Mouse (Mus musculus) gastrocnemius, postnatal 4 days (tissue): Measurements from ENCODE around the gene Oprd1. TPM values are rescaled to one million over a fixed set of nuclear protein-coding genes. Genes with fewer than 3 reads are reported as not detected.

Source experiments
- DNase-seq, 2 experiments: peaks; one replicate each; pipeline ENCODE4 v3.0.0; 2021 to 2022; ENCODE audit warnings: low spot score in 2 of 2, mixed read lengths in 2 of 2
- long read RNA-seq, 2 experiments: library from polyadenylated mRNA; stranded (forward); transcript quantifications; one replicate each; pipeline ENCODE4 v2.0.0; 2021
- total RNA-seq, 2 experiments: library from RNA; stranded (reverse); gene quantifications; 2 replicates each; pipeline ENCODE4 v1.2.3; 2021

Gene Oprd1
- under 1 TPM in 1 of 2 experiments, not detected in 1; 0.16 TPM for total RNA-seq
- long read RNA-seq, experiment 1, full-length matches to known transcripts, result 1 of 2 reads
- long read RNA-seq, experiment 1, partial matches to known transcripts, result 1 of 2 reads
- long read RNA-seq, experiment 1, other reads (novel, unspliced or antisense), result 0 of 2 reads
- long read RNA-seq, experiment 2, result 0 reads

DNA sequence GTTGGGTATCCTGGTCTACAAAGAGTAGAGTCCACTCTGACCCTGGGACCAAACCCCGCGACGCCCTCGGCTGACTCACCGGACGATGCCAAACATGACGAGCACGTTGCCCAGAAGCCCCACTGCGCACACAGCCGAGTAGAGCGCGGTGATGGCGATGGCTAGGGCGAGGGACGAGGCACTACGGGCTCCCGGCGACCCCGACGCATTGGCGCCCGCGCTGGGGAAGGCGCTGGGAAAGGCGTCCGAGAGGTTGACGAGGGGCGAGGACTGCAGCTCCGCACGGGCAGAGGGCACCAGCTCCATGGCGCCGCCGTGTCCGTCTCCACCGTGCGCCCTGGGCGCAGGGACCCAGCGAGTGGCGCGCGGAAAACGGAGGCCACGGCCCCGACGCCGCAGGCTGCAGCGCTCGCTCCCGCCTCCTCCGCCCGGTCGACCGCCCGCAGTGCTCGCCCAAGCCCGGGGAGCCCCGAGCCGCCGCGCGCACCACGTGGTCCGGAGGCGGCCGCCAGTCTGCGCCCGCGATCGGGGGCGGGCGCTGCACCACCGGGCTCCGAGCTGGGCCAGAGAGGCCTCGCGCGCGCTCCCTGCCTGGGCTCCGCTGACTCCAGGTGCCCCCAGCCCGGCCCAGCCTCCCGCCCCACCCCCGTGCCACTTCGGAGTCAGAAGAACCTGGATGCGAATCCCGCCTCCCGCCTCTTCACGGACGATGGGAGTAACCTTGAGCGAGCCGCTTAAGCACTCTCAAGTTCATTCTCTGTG is at the start of gene Oprd1:
TSS of gene Oprd1 (minus strand) at position 407 of the 762 bp plus-strand sequence.
- DNase-seq, result no peak

- no peak for DNase-seq
These were observed 43.6 kb upstream of the Oprd1 start for GRCm38 (mm10) chr4:132187826-132188401.

DNA sequence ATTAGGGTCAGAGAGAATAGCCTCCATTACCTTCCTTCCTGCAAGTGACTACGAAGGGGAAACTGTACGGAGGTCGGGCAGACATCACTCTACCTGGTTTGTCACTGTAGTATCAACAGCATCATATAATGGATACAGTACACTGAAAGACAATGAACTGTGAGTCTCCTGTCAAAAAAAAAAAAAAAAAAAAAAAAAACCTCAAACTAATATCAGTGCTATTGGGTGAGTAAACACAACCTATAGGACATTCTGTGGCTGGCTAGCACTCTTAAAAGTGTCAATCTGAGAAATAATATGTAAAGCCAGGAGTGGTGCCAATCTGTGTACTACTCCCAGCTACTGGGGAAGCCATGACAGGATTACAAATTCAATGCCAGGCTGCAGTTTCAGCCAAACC is 38.9 kb upstream of the Oprd1 start:
- no peak for DNase-seq

- no peak for DNase-seq
These were observed 37.7 kb upstream of the Oprd1 start for GRCm38 (mm10) chr4:132181721-132182658.

DNA sequence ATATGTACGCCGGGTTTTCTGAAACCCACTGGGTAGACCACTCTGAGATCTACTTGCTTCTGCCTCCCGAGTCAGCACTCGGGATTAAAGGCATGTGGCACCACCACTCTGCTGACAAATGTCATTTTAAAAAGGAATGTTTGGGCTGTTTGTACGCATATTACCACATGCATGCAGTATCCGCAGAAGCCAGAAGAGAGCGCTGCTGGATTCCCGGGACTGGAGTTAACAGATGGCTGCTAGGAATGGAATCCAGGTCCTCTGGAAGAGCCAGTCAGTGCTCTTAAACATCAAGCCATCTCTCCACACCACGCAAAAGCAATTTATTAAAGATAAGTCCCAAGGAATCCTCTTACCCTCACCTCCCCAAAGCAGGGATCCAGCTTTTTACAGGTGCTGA is 36.4 kb upstream of the Oprd1 start:
- DNase-seq, result no peak

- DNase-seq, result peak in 1 of 2 experiments; percentile 49
These were observed 34.4 kb upstream of the Oprd1 start for GRCm38 (mm10) chr4:132178630-132179059.

DNA sequence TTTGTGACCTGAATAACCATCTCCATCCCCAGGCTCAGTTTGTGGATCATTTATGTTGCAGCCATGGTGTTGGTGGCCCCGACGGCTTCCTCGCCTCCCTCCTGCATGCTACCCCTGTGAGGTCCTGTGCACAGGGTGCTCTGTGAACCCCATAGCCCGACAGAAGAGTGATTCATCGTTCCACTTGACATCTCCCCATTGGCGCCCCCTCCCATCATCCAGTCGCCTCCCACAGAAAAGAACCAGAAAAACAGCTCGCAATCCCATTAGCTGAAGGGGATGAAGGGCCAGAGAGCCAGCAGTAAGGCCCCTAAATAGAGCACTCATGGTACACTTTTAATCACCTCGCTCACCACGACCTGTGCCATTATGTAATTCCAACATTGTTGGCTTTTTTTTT is 32.2 kb upstream of the Oprd1 start:
- peak in 1 of 2 experiments; percentile 12 for DNase-seq

DNA sequence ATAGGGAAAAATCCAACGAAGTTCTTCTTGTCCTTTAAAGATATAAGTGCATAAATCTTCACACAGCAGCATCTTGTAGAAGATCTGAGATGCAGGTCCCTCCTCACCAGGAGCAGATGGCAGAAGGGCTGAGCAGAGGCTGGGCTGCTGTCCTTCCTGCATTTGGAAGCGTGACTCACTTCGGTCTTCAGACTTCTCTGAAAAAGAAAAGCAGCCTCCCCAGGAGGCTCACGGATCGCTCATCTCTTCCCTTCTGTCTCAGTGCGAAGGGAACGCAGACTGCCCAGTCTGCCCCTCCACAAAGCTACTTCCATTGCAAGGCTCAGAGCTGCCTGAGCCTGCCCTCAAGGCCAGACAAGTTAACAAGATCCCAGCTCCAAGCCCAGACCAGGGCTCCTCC is 26.6 kb upstream of the Oprd1 start:
- no peak for DNase-seq

DNA sequence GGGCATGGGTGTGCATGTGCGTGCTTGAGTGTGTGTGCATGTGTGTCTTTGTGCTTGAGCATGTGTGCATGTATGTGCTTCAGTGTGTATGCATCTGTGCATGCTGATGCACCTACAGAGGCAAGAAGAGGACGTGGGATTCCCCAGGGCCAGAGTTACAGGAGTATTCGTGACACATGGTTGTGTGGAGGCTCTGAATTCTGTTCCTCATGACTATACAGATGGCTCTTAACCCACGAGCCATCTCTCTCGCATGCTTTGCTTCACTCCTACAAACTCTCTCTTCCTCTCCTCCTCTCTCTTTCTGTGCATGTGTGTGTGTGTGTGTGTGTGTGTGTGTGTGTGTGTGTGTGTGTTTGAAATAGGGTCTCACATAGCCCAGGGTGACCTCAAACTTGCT is 25.5 kb upstream of the Oprd1 start:
- no peak for DNase-seq

DNA sequence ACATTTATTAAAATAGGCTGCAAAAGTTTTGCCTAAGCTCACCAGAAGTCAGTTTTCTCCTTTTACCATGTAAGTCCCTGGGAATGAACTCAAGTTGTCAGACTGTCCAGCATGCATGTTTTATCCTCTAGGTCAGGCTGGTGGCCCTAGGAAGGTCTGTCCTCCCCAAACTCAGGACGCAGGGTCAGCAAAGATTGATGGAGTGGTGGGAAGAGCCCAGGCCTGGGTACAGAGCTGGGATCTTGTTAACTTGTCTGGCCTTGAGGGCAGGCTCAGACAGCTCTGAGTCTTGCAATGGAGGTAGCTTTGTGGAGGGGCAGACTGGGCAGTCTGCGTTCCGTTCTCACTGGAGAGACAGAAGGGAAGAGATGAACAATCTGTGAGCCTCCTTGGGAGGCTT is 25.0 kb upstream of the Oprd1 start:
- DNase-seq, result no peak

- no peak for DNase-seq
These were observed 23.1 kb upstream of the Oprd1 start for GRCm38 (mm10) chr4:132167436-132167835.

- DNase-seq, result no peak
These were observed 22.3 kb upstream of the Oprd1 start for GRCm38 (mm10) chr4:132166350-132167290.

- no peak for DNase-seq
These were observed 21.4 kb upstream of the Oprd1 start for GRCm38 (mm10) chr4:132165691-132166090.

GRCm38 (mm10) chr4:132156941-132157622 is 12.8 kb upstream of the Oprd1 start:
- DNase-seq, result no peak

- no peak for DNase-seq
These were observed 10.8 kb upstream of the Oprd1 start for GRCm38 (mm10) chr4:132154877-132155670.

- no peak for DNase-seq
These were observed 7.4 kb upstream of the Oprd1 start for GRCm38 (mm10) chr4:132151673-132152072.

DNA sequence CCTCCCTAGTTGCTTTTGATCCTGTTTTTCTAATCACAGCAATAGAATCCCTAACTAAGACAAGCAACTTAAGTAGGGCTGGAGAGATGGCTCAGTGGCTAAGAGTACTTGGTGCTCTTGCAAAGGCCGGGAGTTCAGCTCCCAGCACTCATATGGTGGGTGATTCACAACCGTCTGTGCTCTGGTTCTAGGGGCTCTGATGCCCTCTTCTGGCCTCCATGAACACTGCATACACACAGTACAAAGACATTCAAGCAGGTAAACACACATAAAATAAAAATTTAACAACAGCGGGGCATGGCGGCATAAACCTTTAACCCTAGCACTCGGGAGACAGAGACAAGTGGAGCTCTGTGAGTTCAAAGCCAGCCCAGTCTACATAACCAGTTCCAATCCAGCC is 1.9 kb upstream of the Oprd1 start:
- no peak for DNase-seq

DNA sequence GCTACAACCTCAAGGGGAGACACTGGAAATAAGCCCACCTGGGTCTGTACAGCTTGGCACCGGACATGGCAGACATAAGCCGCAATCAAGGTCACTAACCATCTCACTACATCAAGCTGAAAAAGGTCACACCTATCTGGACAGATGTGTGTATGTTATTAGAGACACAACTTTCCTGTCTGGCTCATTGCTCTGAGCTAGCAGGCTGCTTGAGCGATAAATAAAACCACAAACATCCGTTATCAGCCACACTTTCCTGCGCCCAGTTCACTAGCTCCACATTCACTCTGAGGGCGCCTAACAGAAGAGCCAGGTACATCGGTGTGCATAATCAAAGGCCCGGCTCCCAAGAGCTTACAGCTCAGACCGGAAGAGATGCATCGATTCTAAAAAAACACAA is 806 bp upstream of the Oprd1 start:
- no peak for DNase-seq

- DNase-seq, result no peak
These were observed 5.6 kb downstream of the Oprd1 start for GRCm38 (mm10) chr4:132138640-132139039.
